Comparison of ENCODE assay signal across 9 mouse cellular contexts in genomic region chr10:81482533-81482889, GRCm38 (mm10). TPM values are rescaled to one million over a fixed set of nuclear protein-coding genes. Genes with fewer than 3 reads are reported as not detected.
A peak's percentile ranks its signal among the peaks of the same experiment; 100 is the strongest.
DNase-seq lines count a peak whose midpoint lies in the region; ATAC-seq and TF ChIP-seq lines count a peak whose summit lies in the region.
"Had no signal": no experiment of that assay in that cellular context is flagged by ENCODE, and none has a peak within 500 bp of the region (broad histone marks: within the 10 kb centered on the region; RNA-seq: fewer than 3 reads in every experiment).

Celf5 (minus strand) TSS chr10:81482709.

- H3K36me3 ChIP-seq in heart, adult 2 months (ENCODE audit: control insufficient read depth, insufficient read depth, low read length), result no peaks in the 10 kb centered on the region
- H3K36me3 ChIP-seq in embryonic facial prominence, embryonic 14.5 days (ENCODE audit: control insufficient read depth, insufficient read depth, low read length), result peaks cover 15% of the 10 kb centered on the region

- no peaks in the 10 kb centered on the region for H3K9me3 ChIP-seq in embryonic facial prominence, embryonic 14.5 days (ENCODE audit: control insufficient read depth, low read length)

- WGBS in heart, adult 2 months, result under 1% methylated on average over 36 of the region's 36 CpGs
- 0% methylated on average over 24 of the region's 36 CpGs for whole genome bisulfite sequencing in embryonic facial prominence, embryonic 14.5 days

- intact Hi-C loops in heart, adult 2 months (cut with DNase I), result no loop called here
- intact Hi-C loops in heart, postnatal 25 days (cut with DNase I), result no loop called here
- intact Hi-C loops in left cerebral cortex, postnatal 10 days (cut with DNase I), result no loop called here

- TF ChIP-seq EP300 in heart, adult 2 months (IDR thresholded peaks at IDR 0.05; ENCODE audit: insufficient read depth, low read depth, low read length), result no peak

- H3K27me3 ChIP-seq in heart, adult 2 months (ENCODE audit: control insufficient read depth, insufficient read depth, low read length), result no peaks in the 10 kb centered on the region
- H3K27me3 ChIP-seq in embryonic facial prominence, embryonic 14.5 days (replicated peaks; ENCODE audit: control insufficient read depth, insufficient read depth, low read length), result peaks cover 14% of the 10 kb centered on the region

- peak; percentile 84 for TF ChIP-seq CTCF in heart, adult 2 months (IDR thresholded peaks at IDR 0.05)

- H3K4me3 ChIP-seq in heart, adult 2 months, result peak within 1 kb of the TSS; percentile 52
- H3K4me3 ChIP-seq in embryonic facial prominence, embryonic 14.5 days (ENCODE audit: low read depth, low read length), result peak within 1 kb of the TSS; percentile 54

- peak within 1 kb of the TSS; percentile 72 for H3K9ac ChIP-seq in heart, adult 2 months (ENCODE audit: low read depth, low read length)
- H3K9ac ChIP-seq in embryonic facial prominence, embryonic 14.5 days (ENCODE audit: low read depth, low read length), result peak within 1 kb of the TSS; percentile 62

- TF ChIP-seq POLR2A in heart, adult 2 months (IDR thresholded peaks at IDR 0.05; ENCODE audit: insufficient read depth, low read depth, low read length), result no peak

- H3K79me2 ChIP-seq in heart, adult 2 months (replicated peaks; ENCODE audit: control insufficient read depth, insufficient read depth, low read length), result no peaks in the 10 kb centered on the region

- peak; percentile 45 for ATAC-seq in embryonic facial prominence, embryonic 14.5 days (ENCODE audit: low read depth)
- peak; percentile 33 to 39; a peak in 1 of 4 replicates for ATAC-seq in hematopoietic stem cell, adult 5-6 weeks (replicated peaks in 1 of 2; ENCODE audit: insufficient read depth in 1 of 2, low FRiP score in 2 of 2, low TSS enrichment in 1 of 2, low read depth in 1 of 2, poor library complexity in 2 of 2, severe bottlenecking in 2 of 2)

- no peak within 1 kb of the TSS for H3K27ac ChIP-seq in heart, adult 2 months
- no peak within 1 kb of the TSS for H3K27ac ChIP-seq in embryonic facial prominence, embryonic 14.5 days (replicated peaks; ENCODE audit: low read depth, low read length)

- peak; percentile 67 to 84 for DNase-seq in heart, adult 2 months
- no peak for DNase-seq in heart, postnatal 25 days (ENCODE audit: low spot score)
- DNase-seq in adrenal gland, adult 2 months, result peak; percentile 65
- no peak for DNase-seq in embryonic facial prominence, embryonic 14.5 days (ENCODE audit: low spot score)
- no peak for DNase-seq in left cerebral cortex, postnatal 10 days (ENCODE audit: extremely low spot score in 1 of 2, low spot score in 2 of 2)
- DNase-seq in lung, postnatal 4 days, result peak; percentile 60 to 70
- peak; percentile 79 for DNase-seq in right cerebral cortex, postnatal 25 days

- peaks cover 3% of the 10 kb centered on the region; the same call in 1 of the 2 replicates for H3K4me1 ChIP-seq in heart, adult 2 months (ENCODE audit: control insufficient read depth, insufficient read depth, low read length)
- H3K4me1 ChIP-seq in embryonic facial prominence, embryonic 14.5 days (ENCODE audit: control insufficient read depth, insufficient read depth, low read length), result peaks cover 6% of the 10 kb centered on the region; the same call in 1 of the 2 replicates

- H3K4me2 ChIP-seq in embryonic facial prominence, embryonic 14.5 days (ENCODE audit: low read depth, low read length), result peak within 1 kb of the TSS; percentile 88

RNA-seq across cellular contexts. Expression of gene Celf5, which starts in this region (rescaled TPM):
- total RNA-seq in heart, adult 2 months (2021), result under 1 TPM in 1 of 2 experiments, not detected in 1; 0.16 TPM
- 0.39 and 0.73 TPM in 2 replicates for polyA plus RNA-seq in heart, adult 2 months (2012; rRNA removed)
- total RNA-seq in heart, postnatal 25 days (2021), result under 1 TPM; 0.17 to 0.47 TPM
- under 1 TPM; 0.55 to 0.78 TPM for total RNA-seq in adrenal gland, adult 2 months (2021)
- polyA plus RNA-seq in adrenal gland, adult 2 months (2012; rRNA removed), result 1.4 and 2.2 TPM in 2 replicates
- 1.4 and 1.9 TPM in 2 replicates for polyA plus RNA-seq in embryonic facial prominence, embryonic 14.5 days (2014; fragmentation: Nextera tagmentation; extraction: Ambion mirVana)
- total RNA-seq in hematopoietic stem cell, adult 5-6 weeks (2017), result 0.60 TPM in 1 of 2 replicates, not detected in the other
- 100 to 1,000 TPM; 287 to 297 TPM for total RNA-seq in left cerebral cortex, postnatal 10 days (2021)
- total RNA-seq: neutrophil, adult 5-6 weeks had no signal

Comparison
In these comparisons a context has a peak if more than half of its experiments do, and no peak if none do; other contexts are left out.
1. RNA of gene Celf5 (total RNA-seq): 287 to 297 TPM in left cerebral cortex, postnatal 10 days; 0.55 to 0.78 TPM in adrenal gland, adult 2 months, 0.60 TPM in hematopoietic stem cell, adult 5-6 weeks, 0.17 to 0.47 TPM in heart, postnatal 25 days and 0.16 TPM in heart, adult 2 months; every median in the first group is over 100 times any median in the second.
2. Peak in DNase-seq, H3K4me3 ChIP-seq and H3K9ac ChIP-seq in heart, adult 2 months; RNA of the gene not detected or under 1 TPM.
3. Peak in ATAC-seq in hematopoietic stem cell, adult 5-6 weeks; RNA of the gene not detected or under 1 TPM.
4. DNase-seq: peak in adrenal gland, adult 2 months (single experiment), lung, postnatal 4 days (2 of 2) and right cerebral cortex, postnatal 25 days (single experiment); none in heart, postnatal 25 days (single experiment), embryonic facial prominence, embryonic 14.5 days (single experiment) and left cerebral cortex, postnatal 10 days (0 of 2).